Mouse (Mus musculus): Measurements from ENCODE around the gene Clstn1.

GRCm38 (mm10) chr4:149551696-149552095 lies 34.6 kb upstream of the Clstn1 start:
- TF ChIP-seq GATA1 (IDR thresholded peaks at IDR 0.05; ENCODE audit: low read length), result no peak
- TF ChIP-seq TAL1 (IDR thresholded peaks at IDR 0.05; ENCODE audit: low read length), result no peak
